Mouse (Mus musculus): ENCODE data around the gene Tm4sf19. TPM values are rescaled to one million over a fixed set of nuclear protein-coding genes. Genes with fewer than 3 reads are reported as not detected.

The Tm4sf19 gene
- total RNA-seq, 1 experiment: not detected

DNA sequence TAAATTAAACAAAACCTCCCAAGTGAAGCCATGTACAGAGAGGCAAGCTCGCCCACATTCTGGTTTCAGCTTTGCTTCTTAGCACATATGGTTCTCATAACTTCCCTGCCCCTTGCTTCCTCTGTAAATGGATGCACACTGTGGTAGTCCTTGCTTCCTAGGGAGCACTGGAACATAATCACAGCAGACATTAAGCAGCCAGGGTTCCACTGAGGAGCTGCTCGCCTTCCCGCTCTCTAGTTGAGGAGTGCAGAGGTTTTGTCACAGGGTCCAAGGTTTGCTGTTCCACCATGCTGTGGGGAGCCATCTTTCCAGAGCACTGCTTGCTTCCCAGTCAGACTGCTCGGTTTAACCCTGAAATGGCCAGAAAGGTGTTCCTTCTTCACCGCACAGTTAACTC, 54.3 kb downstream of the Tm4sf19 start:
- no peak for TF ChIP-seq ZNF384 (IDR thresholded peaks at IDR 0.05; ENCODE audit: low read depth, low read length)
- TF ChIP-seq HCFC1 (IDR thresholded peaks at IDR 0.05; ENCODE audit: borderline replicate concordance, insufficient read depth, low read length): no peak
- TF ChIP-seq ZC3H11A (IDR thresholded peaks at IDR 0.05; ENCODE audit: borderline replicate concordance, low read depth, low read length): no peak
- no peak for TF ChIP-seq MAFK (IDR thresholded peaks at IDR 0.05; ENCODE audit: insufficient read depth, low read depth, low read length)
- TF ChIP-seq CHD2 (IDR thresholded peaks at IDR 0.05; ENCODE audit: low read depth, low read length): no peak
- DNase-seq (ENCODE audit: low read depth, low spot score): no peak
- Histone ChIP-seq H3K4me3 (ENCODE audit: insufficient read depth in 1 of 2, low read depth in 1 of 2, low read length in 2 of 2, poor library complexity in 1 of 2, severe bottlenecking in 1 of 2) (no peak overlapping the region), H3K9me3 (ENCODE audit: control insufficient read depth, insufficient read depth, low read depth, low read length) (no peaks in the 10 kb centered on the region), H3K9ac (ENCODE audit: insufficient read depth, low read depth, low read length, poor library complexity, severe bottlenecking) (no peak overlapping the region), H3K4me1 (ENCODE audit: control insufficient read depth in 2 of 2, insufficient read depth in 2 of 2, low read length in 2 of 2, poor library complexity in 1 of 2) (no peaks in the 10 kb centered on the region; a peak in 1 of 4 replicates), H3K27ac (ENCODE audit: insufficient read depth, low read depth, low read length, poor library complexity, severe bottlenecking) (no peak overlapping the region), H3K36me3 (ENCODE audit: control insufficient read depth, insufficient read depth, low read length, poor library complexity, severe bottlenecking) (no peaks in the 10 kb centered on the region; the same call in 1 of the 2 replicates)
- in situ Hi-C loops (cut with MboI; ENCODE audit: low sequenced_read_pairs in 2 of 2, unreplicated experiment in 2 of 2): no loop called here

- TF ChIP-seq ZNF384 (IDR thresholded peaks at IDR 0.05; ENCODE audit: low read depth, low read length) (no peak), HCFC1 (IDR thresholded peaks at IDR 0.05; ENCODE audit: borderline replicate concordance, insufficient read depth, low read length) (no peak), MAFK (IDR thresholded peaks at IDR 0.05; ENCODE audit: insufficient read depth, low read depth, low read length) (no peak), CHD2 (IDR thresholded peaks at IDR 0.05; ENCODE audit: low read depth, low read length) (no peak), ZC3H11A (IDR thresholded peaks at IDR 0.05; ENCODE audit: borderline replicate concordance, low read depth, low read length) (no peak)
- Histone ChIP-seq H3K9ac (ENCODE audit: insufficient read depth, low read depth, low read length, poor library complexity, severe bottlenecking) (no peak overlapping the region), H3K4me1 (ENCODE audit: control insufficient read depth in 2 of 2, insufficient read depth in 2 of 2, low read length in 2 of 2, poor library complexity in 1 of 2) (no peaks in the 10 kb centered on the region; a peak in 1 of 4 replicates), H3K9me3 (ENCODE audit: control insufficient read depth, insufficient read depth, low read depth, low read length) (no peaks in the 10 kb centered on the region), H3K4me3 (ENCODE audit: insufficient read depth in 1 of 2, low read depth in 1 of 2, low read length in 2 of 2, poor library complexity in 1 of 2, severe bottlenecking in 1 of 2) (no peak overlapping the region), H3K36me3 (ENCODE audit: control insufficient read depth, insufficient read depth, low read length, poor library complexity, severe bottlenecking) (no peaks in the 10 kb centered on the region; the same call in 1 of the 2 replicates), H3K27ac (ENCODE audit: insufficient read depth, low read depth, low read length, poor library complexity, severe bottlenecking) (no peak overlapping the region; the same call in 1 of the 2 replicates)
- no peak for DNase-seq (ENCODE audit: low read depth, low spot score)
- in situ Hi-C loops (cut with MboI; ENCODE audit: low sequenced_read_pairs in 2 of 2, unreplicated experiment in 2 of 2): no loop called here
Observed at GRCm38 (mm10) chr16:32456086-32456485, 55.8 kb downstream of the Tm4sf19 start.

GRCm38 (mm10) chr16:32456761-32457160, 56.5 kb downstream of the Tm4sf19 start:
- Histone ChIP-seq H3K9ac (ENCODE audit: insufficient read depth, low read depth, low read length, poor library complexity, severe bottlenecking) (no peak overlapping the region), H3K4me1 (ENCODE audit: control insufficient read depth in 2 of 2, insufficient read depth in 2 of 2, low read length in 2 of 2, poor library complexity in 1 of 2) (no peaks in the 10 kb centered on the region; a peak in 1 of 4 replicates), H3K36me3 (ENCODE audit: control insufficient read depth, insufficient read depth, low read length, poor library complexity, severe bottlenecking) (no peaks in the 10 kb centered on the region; the same call in 1 of the 2 replicates), H3K27ac (ENCODE audit: insufficient read depth, low read depth, low read length, poor library complexity, severe bottlenecking) (no peak overlapping the region), H3K9me3 (ENCODE audit: control insufficient read depth, insufficient read depth, low read depth, low read length) (no peaks in the 10 kb centered on the region), H3K4me3 (ENCODE audit: insufficient read depth in 1 of 2, low read depth in 1 of 2, low read length in 2 of 2, poor library complexity in 1 of 2, severe bottlenecking in 1 of 2) (no peak overlapping the region)
- in situ Hi-C loops (cut with MboI; ENCODE audit: low sequenced_read_pairs in 2 of 2, unreplicated experiment in 2 of 2): no loop called here
- no peak for DNase-seq (ENCODE audit: low read depth, low spot score)
- TF ChIP-seq CHD2 (IDR thresholded peaks at IDR 0.05; ENCODE audit: low read depth, low read length): no peak
- TF ChIP-seq ZC3H11A (IDR thresholded peaks at IDR 0.05; ENCODE audit: borderline replicate concordance, low read depth, low read length): no peak
- TF ChIP-seq MAFK (IDR thresholded peaks at IDR 0.05; ENCODE audit: insufficient read depth, low read depth, low read length): no peak
- no peak for TF ChIP-seq ZNF384 (IDR thresholded peaks at IDR 0.05; ENCODE audit: low read depth, low read length)
- TF ChIP-seq HCFC1 (IDR thresholded peaks at IDR 0.05; ENCODE audit: borderline replicate concordance, insufficient read depth, low read length): no peak

Other genes with a start within 250 kb of the Tm4sf19 start
- gene Nrros, start 234.9 kb upstream of the Tm4sf19 start, total RNA-seq (2012; rRNA removed): 6.4 and 7.2 TPM in 2 replicates
- gene Bex6, start 220.7 kb upstream of the Tm4sf19 start, total RNA-seq (2012; rRNA removed): 1.4 and 1.6 TPM in 2 replicates
- gene Fbxo45, start 153.3 kb upstream of the Tm4sf19 start, total RNA-seq (2012; rRNA removed): 11.4 and 14.2 TPM in 2 replicates
- gene Wdr53, start 153.3 kb upstream of the Tm4sf19 start, total RNA-seq (2012; rRNA removed): 11.5 and 14.9 TPM in 2 replicates
- gene Smco1, start 129.0 kb upstream of the Tm4sf19 start, total RNA-seq (2012; rRNA removed): not detected in 2 replicates
- gene Rnf168, start 123.0 kb upstream of the Tm4sf19 start, total RNA-seq (2012; rRNA removed): 21.3 and 28.2 TPM in 2 replicates
- 44.2 and 47.6 TPM in 2 replicates for gene Ubxn7, start 68.2 kb upstream of the Tm4sf19 start, total RNA-seq (2012; rRNA removed)
- gene Tctex1d2, start 19.2 kb downstream of the Tm4sf19 start, total RNA-seq (2012; rRNA removed): 9.1 and 9.5 TPM in 2 replicates
- gene Pcyt1a, start 30.4 kb downstream of the Tm4sf19 start, total RNA-seq (2012; rRNA removed): 17.8 and 18.2 TPM in 2 replicates
- gene Slc51a, start 87.4 kb downstream of the Tm4sf19 start, total RNA-seq (2012; rRNA removed): 0.79 and 1.1 TPM in 2 replicates
- gene Zdhhc19, start 95.8 kb downstream of the Tm4sf19 start, total RNA-seq (2012; rRNA removed): not detected in 2 replicates
- gene Tfrc, start 208.4 kb downstream of the Tm4sf19 start, total RNA-seq (2012; rRNA removed): 334 and 403 TPM in 2 replicates
- 47.1 and 63.7 TPM in 2 replicates for gene Tnk2, start 243.4 kb downstream of the Tm4sf19 start, total RNA-seq (2012; rRNA removed)

Measured in ES-E14 (cell line).